Mouse (Mus musculus) stomach, embryonic 14.5 days (tissue): ENCODE results near the gene Exoc3l. TPM values are rescaled to one million over a fixed set of nuclear protein-coding genes. Genes with fewer than 3 reads are reported as not detected.

Experiments used
- ATAC-seq: fragments of 200-750 bp; cut with Nextera tagmentation; 2 replicates; pipeline ENCODE4 v1.8.0; 2017; ENCODE audit warnings: low read depth, moderate TSS enrichment; ENCODE audit not compliant: insufficient number of reproducible peaks, insufficient read depth, low FRiP score
- H3K27ac ChIP-seq: fragments of 300-500 bp; sonication (generic); 2 replicates; pipeline ENCODE4 v1.5.1; 2014; ENCODE audit warnings: mild to moderate bottlenecking, low read length, moderate library complexity, mixed read lengths
- H3K27me3 ChIP-seq: fragments of 300-500 bp; sonication (generic); 2 replicates; pipeline ENCODE4 v1.6.1; 2014; ENCODE audit warnings: low read length, control low read depth, mixed read lengths; ENCODE audit not compliant: control insufficient read depth, insufficient read depth
- H3K36me3 ChIP-seq: fragments of 300-500 bp; sonication (generic); 2 replicates; pipeline ENCODE4 v1.6.1; 2014; ENCODE audit warnings: mild to moderate bottlenecking, control low read depth, low read length, moderate library complexity, mixed read lengths; ENCODE audit not compliant: control insufficient read depth, insufficient read depth
- H3K4me1 ChIP-seq: fragments of 300-500 bp; sonication (generic); 2 replicates; pipeline ENCODE4 v1.6.1; 2014; ENCODE audit warnings: low read length, control low read depth, mixed read lengths; ENCODE audit not compliant: control insufficient read depth, insufficient read depth
- H3K4me2 ChIP-seq: fragments of 300-500 bp; sonication (generic); replicated peaks from 2 replicates; pipeline ENCODE4 v1.6.1; 2014; ENCODE audit warnings: low read depth, low read length, control low read depth
- H3K4me3 ChIP-seq: fragments of 300-500 bp; sonication (generic); 2 replicates; pipeline ENCODE4 v1.5.1; 2014; ENCODE audit warnings: low read depth, low read length, control low read depth
- H3K9ac ChIP-seq: fragments of 300-500 bp; sonication (generic); replicated peaks from 2 replicates; pipeline ENCODE4 v1.6.1; 2014; ENCODE audit warnings: low read depth, mild to moderate bottlenecking, control low read depth, low read length, moderate library complexity, mixed read lengths
- H3K9me3 ChIP-seq: fragments of 300-500 bp; sonication (generic); 2 replicates; pipeline ENCODE4 v1.6.1; 2016; ENCODE audit warnings: low read depth, low read length, control low read depth; ENCODE audit not compliant: control insufficient read depth
- WGBS: fragments of 180-500 bp; shearing (Covaris S2); extraction: QIAGEN DNeasy Blood & Tissue Kit; methylation state at CpG from one replicate; pipeline ENCODE4 v1.1.7; 2014; 5-methylcytosine and 5-hydroxymethylcytosine counted together
- polyA plus RNA-seq: library from polyadenylated mRNA; unstranded; fragments of >200 nt; fragmentation: Nextera tagmentation; extraction: Ambion mirVana; gene quantifications from 2 replicates; pipeline ENCODE4 v1.2.1, GENCODE M21; 2014

Gene Exoc3l
- polyA plus RNA-seq, 1 experiment from 2014 or later: 7.9 TPM

DNA sequence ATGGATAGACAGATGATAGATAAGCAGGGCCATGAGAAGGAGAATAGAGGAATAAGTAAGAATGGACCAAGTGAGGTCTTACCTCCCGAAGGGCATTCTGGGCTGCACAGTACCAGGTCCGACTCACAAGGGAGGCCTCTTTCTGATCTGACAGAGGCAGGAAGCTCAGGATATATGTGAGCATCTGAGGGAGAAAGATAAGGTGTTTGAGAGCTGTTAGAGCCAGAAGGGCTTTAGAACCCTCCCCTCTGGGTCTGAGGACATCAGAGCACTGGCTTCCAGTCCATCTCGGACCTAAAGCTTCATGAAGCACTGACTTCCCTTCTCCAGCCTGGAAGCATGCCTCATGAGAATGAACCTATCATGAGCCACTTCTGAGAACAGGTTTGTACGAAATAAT is 27.3 kb upstream of the Exoc3l start:
- Histone ChIP-seq H3K36me3 (peaks cover 15% of the 10 kb centered on the region), H3K27ac (no peak overlapping the region), H3K4me2 (no peak overlapping the region), H3K9me3 (no peaks in the 10 kb centered on the region), H3K9ac (no peak overlapping the region), H3K27me3 (no peaks in the 10 kb centered on the region), H3K4me1 (peaks cover 14% of the 10 kb centered on the region; the same call in 1 of the 2 replicates), H3K4me3 (no peak overlapping the region)
- WGBS: 92% methylated on average over 4 of the region's 4 CpGs
- ATAC-seq: no peak

- no peak overlapping the region for H3K4me2 ChIP-seq
- H3K4me3 ChIP-seq: no peak overlapping the region
- peaks cover 19% of the 10 kb centered on the region for H3K36me3 ChIP-seq
- H3K9me3 ChIP-seq: no peaks in the 10 kb centered on the region
- WGBS: 82% methylated on average over 11 of the region's 11 CpGs
- no peak overlapping the region for H3K27ac ChIP-seq
- ATAC-seq: no peak
- no peaks in the 10 kb centered on the region for H3K27me3 ChIP-seq
- no peak overlapping the region for H3K9ac ChIP-seq
- no peaks in the 10 kb centered on the region for H3K4me1 ChIP-seq
Measured at GRCm38 (mm10) chr8:105318662-105319190, 22.8 kb upstream of the Exoc3l start.

DNA sequence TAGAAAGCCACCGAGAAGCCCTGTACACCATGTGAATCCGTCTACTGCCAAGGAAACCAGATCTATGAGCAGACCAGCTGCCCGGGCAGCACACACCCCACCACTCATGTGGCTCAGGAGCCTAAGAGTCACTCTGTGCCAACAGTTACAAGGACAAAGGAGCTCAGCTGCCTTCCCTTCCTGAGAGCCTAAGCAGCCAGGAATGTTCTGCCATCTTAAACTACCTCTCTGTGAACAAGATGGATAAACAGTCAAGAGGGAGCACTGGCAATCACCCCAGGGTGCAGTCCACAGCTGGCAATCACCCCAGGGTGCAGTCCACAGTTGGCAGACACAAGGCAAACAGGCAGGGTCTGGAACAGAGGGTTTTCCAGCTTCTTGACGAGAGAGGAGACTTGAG is 22.0 kb upstream of the Exoc3l start:
- WGBS: 96% methylated on average over 4 of the region's 4 CpGs
- H3K4me3 ChIP-seq: no peak overlapping the region
- no peaks in the 10 kb centered on the region for H3K4me1 ChIP-seq
- H3K27me3 ChIP-seq: no peaks in the 10 kb centered on the region
- no peak overlapping the region for H3K27ac ChIP-seq
- peaks cover 26% of the 10 kb centered on the region for H3K36me3 ChIP-seq
- H3K9ac ChIP-seq: no peak overlapping the region
- H3K4me2 ChIP-seq: no peak overlapping the region
- ATAC-seq: no peak
- no peaks in the 10 kb centered on the region for H3K9me3 ChIP-seq

DNA sequence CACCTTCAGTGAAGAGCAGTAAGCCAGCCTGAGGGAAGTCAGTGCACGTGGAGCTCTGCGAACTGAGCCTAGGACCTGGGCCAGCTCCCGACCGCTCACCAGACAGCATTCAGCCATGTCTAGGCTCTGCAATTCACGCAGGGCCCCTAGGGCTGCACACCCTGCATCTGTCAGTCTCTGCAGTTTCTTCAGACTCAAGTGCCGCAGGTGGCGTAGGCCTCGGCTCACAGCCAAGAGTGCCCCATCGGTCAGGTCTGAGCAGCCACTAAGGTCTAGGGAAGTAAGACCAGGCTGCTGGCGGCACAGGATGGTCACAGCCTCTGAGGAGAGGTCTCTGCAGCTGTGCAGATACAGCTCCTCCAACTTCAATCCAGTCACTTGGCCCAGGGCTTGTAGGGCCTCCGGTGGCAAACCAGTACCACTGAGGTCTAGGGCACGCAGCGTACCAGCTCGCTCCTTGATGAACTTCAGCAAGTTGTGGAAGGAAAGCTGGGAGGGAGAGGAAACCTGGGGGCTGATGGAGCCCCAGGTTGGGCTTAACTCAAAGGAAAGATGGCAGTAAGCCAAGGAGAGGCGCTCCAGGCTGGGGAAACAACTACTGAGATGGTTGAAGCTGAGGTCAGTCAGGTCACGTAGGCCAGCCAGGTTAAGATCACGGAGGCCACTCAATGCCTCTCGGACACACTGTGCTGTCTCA is 19.3 kb upstream of the Exoc3l start:
- 0 out of 2 replicates have a peak, but pooled peaks have one; percentile 24 for ATAC-seq
- Histone ChIP-seq H3K4me3 (no peak overlapping the region), H3K27ac (no peak overlapping the region), H3K27me3 (no peaks in the 10 kb centered on the region), H3K9ac (no peak overlapping the region), H3K36me3 (peaks cover 26% of the 10 kb centered on the region), H3K4me1 (no peaks in the 10 kb centered on the region), H3K4me2 (no peak overlapping the region), H3K9me3 (no peaks in the 10 kb centered on the region)
- WGBS: 90% methylated on average over 18 of the region's 18 CpGs

DNA sequence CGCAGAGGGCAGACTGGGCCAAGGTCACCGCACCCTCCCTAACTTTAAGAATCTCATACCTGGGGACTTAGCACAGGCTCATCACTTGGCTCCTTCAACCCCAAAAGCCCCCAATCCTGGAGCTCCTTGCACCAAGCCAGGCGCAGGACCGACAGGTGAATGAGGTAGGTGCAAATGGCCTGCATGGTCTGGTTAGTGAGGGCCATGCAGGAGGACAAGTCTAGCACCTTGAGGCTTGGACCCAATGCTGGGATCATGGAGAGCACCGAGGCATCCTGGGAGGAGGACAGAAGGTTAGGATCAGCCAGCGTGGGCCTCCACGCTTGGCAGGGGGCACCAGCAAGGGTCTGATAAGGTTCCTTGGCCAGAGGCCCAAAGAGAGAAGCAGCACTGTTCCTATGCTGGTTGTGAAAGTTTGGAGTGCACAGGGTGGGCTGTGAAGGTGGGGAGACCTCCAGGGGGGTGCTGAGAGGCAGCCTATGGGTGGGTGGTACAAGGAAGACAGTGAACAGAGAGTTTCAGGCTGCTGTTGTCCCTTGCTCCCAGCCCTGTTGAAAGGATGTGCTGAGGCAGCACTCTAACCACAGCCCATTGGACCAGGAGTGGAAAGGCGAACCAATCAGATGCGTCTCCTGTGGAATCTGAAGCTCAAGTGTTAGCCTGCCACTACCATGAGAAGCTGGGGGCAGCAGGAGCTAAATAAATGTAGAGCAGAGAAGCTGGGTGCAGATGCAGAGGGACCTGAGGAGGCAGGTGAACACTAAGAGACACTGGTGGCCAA is 17.9 kb upstream of the Exoc3l start:
- Histone ChIP-seq H3K36me3 (peaks cover 24% of the 10 kb centered on the region), H3K4me2 (no peak overlapping the region), H3K4me3 (no peak overlapping the region), H3K27ac (no peak overlapping the region), H3K9ac (no peak overlapping the region), H3K27me3 (no peaks in the 10 kb centered on the region), H3K9me3 (no peaks in the 10 kb centered on the region), H3K4me1 (no peaks in the 10 kb centered on the region)
- no peak for ATAC-seq
- WGBS: 79% methylated on average over 9 of the region's 9 CpGs

DNA sequence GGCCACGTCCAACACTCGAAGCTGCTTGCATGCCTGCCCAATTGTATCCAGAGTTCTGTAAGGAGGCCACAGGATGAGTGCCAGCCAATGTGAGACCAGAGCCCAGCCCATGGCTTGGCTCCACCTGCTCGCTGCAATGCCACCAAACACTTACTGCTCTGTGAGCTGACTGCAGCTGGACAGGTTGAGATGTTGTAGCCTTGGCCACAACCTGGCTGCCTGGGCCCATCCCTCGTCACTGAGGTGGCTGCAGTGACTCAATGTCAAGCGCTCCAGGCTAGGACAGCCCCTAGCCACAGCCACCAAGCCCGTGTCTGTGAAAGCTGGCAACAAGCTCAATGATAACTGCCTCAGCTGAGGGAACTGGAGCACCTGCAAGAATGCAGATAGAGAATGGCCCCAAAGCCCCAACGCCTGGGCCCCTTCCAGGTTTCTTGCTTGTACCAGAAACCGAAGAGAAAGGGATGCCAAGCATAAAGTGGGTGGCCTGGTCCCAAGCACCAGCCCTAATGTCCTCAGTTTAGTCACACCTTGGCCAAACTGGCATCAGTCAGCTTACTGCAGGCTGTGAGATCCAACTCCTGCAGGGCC is 17.1 kb upstream of the Exoc3l start:
- 88% methylated on average over 8 of the region's 8 CpGs for WGBS
- H3K4me2 ChIP-seq: no peak overlapping the region
- peaks cover 27% of the 10 kb centered on the region for H3K36me3 ChIP-seq
- H3K9me3 ChIP-seq: no peaks in the 10 kb centered on the region
- no peak overlapping the region for H3K27ac ChIP-seq
- H3K27me3 ChIP-seq: no peaks in the 10 kb centered on the region
- no peak for ATAC-seq
- no peak overlapping the region for H3K9ac ChIP-seq
- H3K4me3 ChIP-seq: no peak overlapping the region
- H3K4me1 ChIP-seq: no peaks in the 10 kb centered on the region

GRCm38 (mm10) chr8:105311718-105312117 is 15.8 kb upstream of the Exoc3l start:
- no peak overlapping the region for H3K27ac ChIP-seq
- H3K36me3 ChIP-seq: peaks cover 40% of the 10 kb centered on the region
- no peak overlapping the region for H3K9ac ChIP-seq
- no peaks in the 10 kb centered on the region for H3K27me3 ChIP-seq
- no peak overlapping the region for H3K4me2 ChIP-seq
- H3K4me3 ChIP-seq: no peak overlapping the region
- 91% methylated on average over 1 of the region's 1 CpGs for WGBS
- no peaks in the 10 kb centered on the region for H3K9me3 ChIP-seq
- ATAC-seq: no peak
- H3K4me1 ChIP-seq: no peaks in the 10 kb centered on the region

GRCm38 (mm10) chr8:105310118-105310517 is 14.2 kb upstream of the Exoc3l start:
- Histone ChIP-seq H3K27ac (no peak overlapping the region), H3K9me3 (no peaks in the 10 kb centered on the region), H3K4me1 (peaks cover 13% of the 10 kb centered on the region), H3K4me3 (no peak overlapping the region), H3K27me3 (no peaks in the 10 kb centered on the region), H3K4me2 (no peak overlapping the region), H3K9ac (no peak overlapping the region), H3K36me3 (peaks cover 39% of the 10 kb centered on the region)
- 80% methylated on average over 8 of the region's 8 CpGs for WGBS
- no peak for ATAC-seq
